Mouse (Mus musculus) myocyte (in vitro differentiated cells): ENCODE results near the gene Cdc25b.

ENCODE experiments used
- E2F4 ChIP-seq: IDR thresholded peaks from one replicate; pipeline ENCODE4 v1.6.1; 2011; ENCODE audit warnings: mild to moderate bottlenecking, control low read depth, moderate library complexity; ENCODE audit not compliant: insufficient read depth
- MAX ChIP-seq: IDR thresholded peaks from one replicate; pipeline ENCODE4 v1.6.1; 2011; ENCODE audit warnings: low read depth, mild to moderate bottlenecking, control low read depth
- MYOD1 ChIP-seq, 3 experiments: IDR thresholded peaks; one replicate each; pipeline ENCODE4 v1.6.1; 2011; ENCODE audit warnings: control low read depth in 2 of 3, low read depth in 2 of 3, mild to moderate bottlenecking in 2 of 3, moderate library complexity in 1 of 3; ENCODE audit not compliant: insufficient read length in 2 of 3, control insufficient read depth in 1 of 3
- POLR2A ChIP-seq: IDR thresholded peaks from one replicate; pipeline ENCODE4 v1.6.1; 2011; ENCODE audit warnings: low read depth, mild to moderate bottlenecking, control low read depth, moderate library complexity; ENCODE audit not compliant: insufficient read length
- TCF12 ChIP-seq: IDR thresholded peaks from one replicate; pipeline ENCODE4 v1.6.1; 2011; ENCODE audit warnings: mild to moderate bottlenecking, control low read depth; ENCODE audit not compliant: poor library complexity, insufficient read depth, severe bottlenecking

DNA sequence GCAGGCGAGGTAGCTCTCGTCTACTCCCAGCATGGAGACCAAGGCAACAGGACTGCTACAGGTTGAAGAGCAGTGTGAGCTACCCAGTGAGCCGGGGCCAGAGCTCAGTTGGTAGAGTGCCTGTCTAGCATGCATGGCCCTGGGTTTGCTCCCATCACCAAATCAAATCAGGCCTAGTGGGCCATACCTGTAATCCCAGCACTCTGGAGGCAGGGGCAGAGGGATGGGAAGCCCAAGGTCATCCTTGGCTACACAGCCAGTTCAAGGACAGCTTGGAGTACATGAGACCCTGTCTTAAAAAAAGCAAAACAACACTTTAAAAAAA, 37.5 kb upstream of the Cdc25b start:
- TF ChIP-seq MAX (no peak), POLR2A (no peak), TCF12 (no peak), E2F4 (no peak), MYOD1 (IDR thresholded peaks at IDR 0.05; ENCODE audit: control insufficient read depth in 1 of 3, insufficient read length in 2 of 3, low read depth in 2 of 3) (no peak)
